Mouse (Mus musculus): ENCODE data around the gene Rpl24. TPM values are rescaled to one million over a fixed set of nuclear protein-coding genes. Genes with fewer than 3 reads are reported as not detected.

The Rpl24 gene
- polyA plus RNA-seq, 1 experiment from 2014 or later, result 878 TPM

DNA sequence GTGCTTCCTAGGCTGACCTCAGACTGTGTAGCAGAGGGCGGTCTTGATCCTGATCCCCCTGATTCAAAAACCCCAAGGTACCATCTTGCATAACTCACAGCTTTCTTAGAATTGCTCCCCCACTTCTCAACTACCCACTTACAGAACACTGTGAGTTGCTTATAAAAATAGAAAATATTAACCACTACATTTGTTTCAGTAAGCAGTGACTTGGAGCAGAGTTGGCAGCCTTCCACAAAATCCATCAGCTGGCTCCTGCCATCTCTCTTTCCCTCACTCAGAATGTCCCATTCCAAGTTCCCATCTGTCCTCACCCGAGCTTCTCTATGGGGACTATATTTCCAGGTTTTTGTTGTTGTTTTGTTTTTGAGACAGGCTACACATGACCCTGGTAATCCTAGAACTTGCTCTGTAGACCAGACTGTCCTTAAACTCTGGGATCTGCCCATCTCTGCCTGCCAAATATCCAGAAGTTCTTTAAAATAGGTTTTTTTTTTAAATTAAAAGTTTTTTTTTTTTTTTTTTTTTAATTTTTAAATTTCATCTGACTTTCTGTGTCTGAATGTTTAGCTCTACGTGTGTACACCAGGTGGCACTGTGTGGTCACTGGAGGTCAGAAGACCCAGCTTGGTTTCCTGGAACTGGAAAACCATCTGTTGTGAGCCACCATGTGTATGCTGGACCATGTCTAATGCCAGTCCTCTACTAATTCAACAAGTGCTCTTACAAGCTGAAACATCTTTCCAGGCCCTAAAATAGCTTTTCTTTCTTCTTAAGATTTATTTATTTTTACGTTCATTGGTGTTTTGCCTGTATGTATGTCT lies 1.7 kb upstream of the Rpl24 start:
- DNase-seq (ENCODE audit: low spot score) (peak; percentile 65), ATAC-seq (ENCODE audit: low read depth) (no peak)
- Histone ChIP-seq H3K9ac (ENCODE audit: low read depth, low read length) (no peak overlapping the region), H3K36me3 (ENCODE audit: control insufficient read depth, insufficient read depth, low read length) (peaks cover 19% of the 10 kb centered on the region), H3K9me3 (ENCODE audit: control insufficient read depth, low read length) (no peaks in the 10 kb centered on the region), H3K4me3 (ENCODE audit: low read depth, low read length) (no peak overlapping the region), H3K4me2 (ENCODE audit: low read depth, low read length) (no peak overlapping the region), H3K4me1 (ENCODE audit: control insufficient read depth, insufficient read depth, low read length) (peaks cover 3% of the 10 kb centered on the region; the same call in 1 of the 2 replicates), H3K27ac (replicated peaks; ENCODE audit: low read depth, low read length) (no peak overlapping the region), H3K27me3 (replicated peaks; ENCODE audit: control insufficient read depth, insufficient read depth, low read length) (no peaks in the 10 kb centered on the region)
- WGBS, result 62% methylated on average over 4 of the region's 4 CpGs

DNA sequence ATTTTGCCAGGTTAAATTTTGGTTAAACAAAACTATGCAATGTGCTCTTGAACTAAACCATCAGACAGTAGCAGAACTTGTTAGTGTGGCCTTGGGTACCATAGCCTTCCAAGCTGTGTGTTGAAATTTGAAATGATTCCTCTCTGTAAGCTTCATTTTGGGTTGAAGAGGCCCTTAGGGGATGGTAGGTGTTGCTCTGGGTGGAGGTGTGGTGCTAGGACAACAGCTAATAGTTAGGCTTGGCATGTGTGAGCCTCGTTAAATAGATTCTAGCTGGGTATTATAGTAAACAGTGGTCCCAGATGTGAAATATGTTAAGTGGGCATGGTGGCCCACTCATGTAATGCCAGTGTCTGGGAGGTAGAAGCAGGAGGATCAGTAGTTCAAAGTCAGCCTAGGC lies 1.1 kb downstream of the Rpl24 start:
- Histone ChIP-seq H3K4me3 (ENCODE audit: low read depth, low read length) (peak overlapping the region; percentile 92), H3K4me1 (ENCODE audit: control insufficient read depth, insufficient read depth, low read length) (peaks cover 3% of the 10 kb centered on the region; the same call in 1 of the 2 replicates), H3K27ac (replicated peaks; ENCODE audit: low read depth, low read length) (no peak overlapping the region), H3K9ac (ENCODE audit: low read depth, low read length) (peak overlapping the region; percentile 98), H3K9me3 (ENCODE audit: control insufficient read depth, low read length) (no peaks in the 10 kb centered on the region), H3K4me2 (ENCODE audit: low read depth, low read length) (peak overlapping the region; percentile 96), H3K36me3 (ENCODE audit: control insufficient read depth, insufficient read depth, low read length) (peaks cover 48% of the 10 kb centered on the region), H3K27me3 (replicated peaks; ENCODE audit: control insufficient read depth, insufficient read depth, low read length) (no peaks in the 10 kb centered on the region)
- ATAC-seq (ENCODE audit: low read depth) (no peak), DNase-seq (ENCODE audit: low spot score) (no peak)
- WGBS, result 19% methylated on average over 1 of the region's 1 CpGs

DNA sequence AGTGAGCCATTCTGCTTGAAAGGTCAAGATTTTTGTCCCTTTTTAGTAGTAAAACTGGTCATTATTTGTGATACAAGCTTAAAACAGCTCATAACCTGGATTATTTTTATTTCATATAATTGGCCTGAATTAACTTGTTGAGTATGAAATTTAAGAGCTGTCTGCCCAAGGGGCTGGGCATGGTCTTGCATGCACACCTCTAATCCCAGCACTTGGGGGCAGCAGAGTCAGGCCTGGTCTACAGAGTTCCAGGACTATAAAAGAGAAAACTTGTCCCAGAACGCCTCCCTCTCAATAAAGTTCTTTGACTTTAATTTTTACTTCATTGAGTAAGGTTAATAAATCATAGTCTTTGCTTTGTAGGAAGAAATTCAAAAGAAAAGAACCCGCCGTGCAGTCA lies 3.1 kb downstream of the Rpl24 start:
- 83% methylated on average over 3 of the region's 3 CpGs for WGBS
- Histone ChIP-seq H3K27ac (replicated peaks; ENCODE audit: low read depth, low read length) (no peak overlapping the region), H3K36me3 (ENCODE audit: control insufficient read depth, insufficient read depth, low read length) (peaks cover 56% of the 10 kb centered on the region), H3K9me3 (ENCODE audit: control insufficient read depth, low read length) (no peaks in the 10 kb centered on the region), H3K9ac (ENCODE audit: low read depth, low read length) (no peak overlapping the region), H3K4me3 (ENCODE audit: low read depth, low read length) (no peak overlapping the region), H3K27me3 (replicated peaks; ENCODE audit: control insufficient read depth, insufficient read depth, low read length) (no peaks in the 10 kb centered on the region), H3K4me1 (ENCODE audit: control insufficient read depth, insufficient read depth, low read length) (peaks cover 9% of the 10 kb centered on the region; the same call in 1 of the 2 replicates), H3K4me2 (ENCODE audit: low read depth, low read length) (no peak overlapping the region)
- DNase-seq (ENCODE audit: low spot score), result peak; percentile 52
- ATAC-seq (ENCODE audit: low read depth), result no peak

DNA sequence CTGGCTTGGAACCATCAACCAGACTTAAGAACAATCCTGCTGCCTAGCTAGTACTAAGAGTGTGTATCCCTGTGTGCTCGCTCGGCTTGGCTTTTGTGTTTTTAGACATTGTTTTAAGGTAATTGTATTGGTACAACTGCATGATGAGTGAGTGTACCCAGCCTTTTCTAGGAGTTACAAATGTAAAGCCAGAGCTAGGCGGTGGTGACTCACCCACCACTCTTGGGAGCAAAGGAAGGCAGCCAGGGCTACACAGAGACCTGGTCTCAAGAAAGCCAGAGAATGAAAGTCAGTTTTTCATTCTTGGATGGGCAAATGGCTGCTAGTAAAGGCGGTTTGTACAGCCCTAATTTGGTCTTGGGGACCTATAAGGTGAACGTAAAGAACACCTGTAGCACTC lies 4.3 kb downstream of the Rpl24 start:
- peaks cover 12% of the 10 kb centered on the region for H3K4me1 ChIP-seq (ENCODE audit: control insufficient read depth, insufficient read depth, low read length)
- no peak overlapping the region for H3K4me3 ChIP-seq (ENCODE audit: low read depth, low read length)
- no peak overlapping the region for H3K9ac ChIP-seq (ENCODE audit: low read depth, low read length)
- no peaks in the 10 kb centered on the region for H3K9me3 ChIP-seq (ENCODE audit: control insufficient read depth, low read length)
- peaks cover 56% of the 10 kb centered on the region for H3K36me3 ChIP-seq (ENCODE audit: control insufficient read depth, insufficient read depth, low read length)
- no peak for ATAC-seq (ENCODE audit: low read depth)
- DNase-seq (ENCODE audit: low spot score), result no peak
- H3K27me3 ChIP-seq (replicated peaks; ENCODE audit: control insufficient read depth, insufficient read depth, low read length), result no peaks in the 10 kb centered on the region
- 92% methylated on average over 5 of the region's 5 CpGs for WGBS
- H3K4me2 ChIP-seq (ENCODE audit: low read depth, low read length), result no peak overlapping the region
- H3K27ac ChIP-seq (replicated peaks; ENCODE audit: low read depth, low read length), result no peak overlapping the region

DNA sequence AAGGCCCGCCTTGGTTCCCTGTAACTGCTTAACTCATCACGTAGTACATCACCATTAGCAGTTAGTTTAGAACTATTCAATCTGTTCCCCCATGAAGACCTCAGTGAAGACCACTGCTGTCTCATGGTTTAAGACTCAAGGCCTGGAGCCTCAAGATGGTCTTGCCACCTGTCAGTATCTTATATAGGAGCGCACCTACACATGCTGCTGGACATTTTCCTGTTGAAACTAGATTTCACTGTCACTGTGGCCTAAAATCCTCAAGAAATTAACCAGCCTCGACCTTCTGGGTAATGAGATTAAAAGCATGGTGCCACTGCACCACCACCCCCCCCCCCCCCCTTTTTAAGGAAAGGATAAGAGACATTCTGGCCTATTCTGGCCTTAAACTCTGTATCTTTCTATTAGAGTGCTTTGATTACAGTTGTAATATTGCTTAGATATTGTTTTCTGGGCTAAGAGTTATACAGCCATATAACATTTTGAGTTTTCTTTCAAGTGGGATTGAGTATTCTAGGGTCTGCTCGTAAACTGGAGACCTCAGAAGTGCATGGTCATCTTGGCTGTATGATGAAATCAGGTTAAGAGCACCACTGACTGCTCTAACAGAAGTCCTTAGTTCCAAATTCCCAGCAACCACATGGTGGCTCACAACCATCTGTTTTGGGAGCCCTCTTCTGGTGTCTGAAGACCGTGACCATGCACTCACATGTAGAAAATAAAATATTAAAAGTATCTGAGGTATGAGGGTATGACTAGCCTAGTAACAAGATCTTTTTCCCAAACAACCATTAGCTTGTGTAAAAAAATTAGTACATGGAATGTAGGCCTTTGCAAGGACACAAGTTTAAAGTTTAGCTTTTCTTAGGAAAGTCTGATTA lies 5.9 kb downstream of the Rpl24 start:
- no peaks in the 10 kb centered on the region for H3K9me3 ChIP-seq (ENCODE audit: control insufficient read depth, low read length)
- peak; percentile 15 for DNase-seq (ENCODE audit: low spot score)

DNA sequence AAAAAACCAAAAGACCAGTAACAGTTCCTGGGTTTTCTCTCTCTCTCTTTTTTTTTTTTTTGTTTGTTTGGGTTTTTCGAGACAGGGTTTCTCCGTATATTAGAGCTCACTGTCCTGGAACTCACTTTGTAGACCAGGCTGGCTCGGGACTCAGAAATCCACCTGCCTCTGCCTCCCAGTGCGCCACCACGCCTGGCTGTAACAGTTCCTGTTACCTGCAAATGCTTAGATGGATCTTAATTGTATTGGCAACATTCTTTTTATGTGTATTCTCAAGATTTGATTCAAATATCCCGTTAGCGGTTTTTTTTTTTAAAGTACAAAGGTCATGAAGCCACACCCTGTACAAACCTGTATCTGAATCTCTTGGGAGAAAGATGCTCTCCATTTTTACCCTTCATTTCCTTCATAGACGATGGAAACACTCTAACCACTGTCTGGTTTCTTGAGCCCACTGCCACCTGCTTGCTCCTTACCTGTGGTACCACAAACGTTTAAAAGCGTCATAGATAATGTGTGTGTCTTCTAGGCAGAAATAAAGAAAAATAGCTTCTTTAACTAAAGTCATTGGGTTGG lies 6.6 kb downstream of the Rpl24 start:
- ATAC-seq (ENCODE audit: low read depth), result no peak
- H3K36me3 ChIP-seq (ENCODE audit: control insufficient read depth, insufficient read depth, low read length), result peaks cover 52% of the 10 kb centered on the region
- H3K9me3 ChIP-seq (ENCODE audit: control insufficient read depth, low read length), result no peaks in the 10 kb centered on the region
- peaks cover 15% of the 10 kb centered on the region for H3K4me1 ChIP-seq (ENCODE audit: control insufficient read depth, insufficient read depth, low read length)
- H3K4me3 ChIP-seq (ENCODE audit: low read depth, low read length), result peak overlapping the region; percentile 100
- H3K4me2 ChIP-seq (ENCODE audit: low read depth, low read length), result peak overlapping the region; percentile 72
- no peaks in the 10 kb centered on the region for H3K27me3 ChIP-seq (replicated peaks; ENCODE audit: control insufficient read depth, insufficient read depth, low read length)
- WGBS, result 54% methylated on average over 10 of the region's 10 CpGs
- peak overlapping the region; percentile 83 for H3K27ac ChIP-seq (replicated peaks; ENCODE audit: low read depth, low read length)
- DNase-seq (ENCODE audit: low spot score), result no peak
- peak overlapping the region; percentile 54; the same call in 1 of the 2 replicates for H3K9ac ChIP-seq (ENCODE audit: low read depth, low read length)

More for the DNA sequence above, 5.9 kb downstream of the Rpl24 start:
- H3K27ac ChIP-seq (replicated peaks; ENCODE audit: low read depth, low read length), result 0 out of 2 replicates have a peak overlapping the region, but pooled peaks have one; percentile 15
- 76% methylated on average over 6 of the region's 6 CpGs for WGBS
- H3K4me3 ChIP-seq (ENCODE audit: low read depth, low read length), result no peak overlapping the region
- H3K27me3 ChIP-seq (replicated peaks; ENCODE audit: control insufficient read depth, insufficient read depth, low read length), result no peaks in the 10 kb centered on the region
- ATAC-seq (ENCODE audit: low read depth), result no peak
- H3K4me2 ChIP-seq (ENCODE audit: low read depth, low read length), result no peak overlapping the region
- no peak overlapping the region for H3K9ac ChIP-seq (ENCODE audit: low read depth, low read length)
- peaks cover 56% of the 10 kb centered on the region for H3K36me3 ChIP-seq (ENCODE audit: control insufficient read depth, insufficient read depth, low read length)
- H3K4me1 ChIP-seq (ENCODE audit: control insufficient read depth, insufficient read depth, low read length), result peaks cover 15% of the 10 kb centered on the region

DNA sequence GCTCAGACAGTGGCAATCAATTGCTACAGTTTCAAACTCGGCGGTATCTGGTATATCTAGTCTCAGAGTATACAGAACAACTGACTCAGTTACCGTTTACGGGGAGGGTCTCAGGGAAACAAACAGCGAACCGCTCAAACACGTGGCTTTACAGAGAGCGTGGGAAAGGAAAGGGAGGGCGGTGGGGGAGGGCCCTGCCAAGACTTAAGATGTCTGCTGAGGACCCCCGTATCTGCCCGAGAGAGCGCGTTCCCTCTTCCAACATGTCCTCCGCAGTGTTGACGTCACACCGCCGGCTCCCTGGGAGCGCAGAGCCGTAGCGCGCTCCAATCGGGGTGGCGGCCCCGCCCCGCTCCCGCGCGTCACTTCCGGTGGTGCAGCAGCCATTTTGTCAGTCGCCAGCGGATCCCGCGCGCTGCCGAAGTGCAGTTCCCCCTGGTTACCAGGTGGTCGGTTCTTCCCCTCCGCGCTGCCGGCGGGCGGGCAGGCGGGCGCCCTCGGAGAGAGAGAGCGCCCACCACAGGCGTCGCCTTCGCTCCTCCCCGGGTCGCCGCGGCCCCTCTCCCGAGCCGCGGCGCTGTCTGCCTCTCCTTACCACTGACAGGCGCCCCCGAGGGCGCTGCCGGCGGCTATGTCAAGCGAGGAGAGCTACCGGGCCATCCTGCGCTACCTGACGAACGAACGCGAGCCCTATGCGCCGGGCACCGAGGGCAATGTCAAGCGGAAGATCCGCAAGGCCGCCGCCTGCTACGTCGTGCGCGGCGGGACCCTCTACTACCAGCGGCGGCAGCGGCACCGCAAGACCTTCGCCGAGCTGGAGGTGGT lies 7.6 kb downstream of the Rpl24 start, which contains the start of gene Zbtb11:
Gene Zbtb11, plus strand, starts transcription at position 453 of the 825 bp plus-strand sequence.
- Histone ChIP-seq H3K9me3 (ENCODE audit: control insufficient read depth, low read length) (no peaks in the 10 kb centered on the region), H3K36me3 (ENCODE audit: control insufficient read depth, insufficient read depth, low read length) (peaks cover 54% of the 10 kb centered on the region), H3K27me3 (replicated peaks; ENCODE audit: control insufficient read depth, insufficient read depth, low read length) (no peaks in the 10 kb centered on the region), H3K4me3 (ENCODE audit: low read depth, low read length) (peak within 1 kb of the TSS; percentile 100), H3K9ac (ENCODE audit: low read depth, low read length) (peak within 1 kb of the TSS; percentile 93), H3K4me2 (ENCODE audit: low read depth, low read length) (peak within 1 kb of the TSS; percentile 88), H3K4me1 (ENCODE audit: control insufficient read depth, insufficient read depth, low read length) (peaks cover 15% of the 10 kb centered on the region), H3K27ac (replicated peaks; ENCODE audit: low read depth, low read length) (peak within 1 kb of the TSS; percentile 90)
- DNase-seq (ENCODE audit: low spot score), result peak; percentile 100
- WGBS, result under 1% methylated on average over 28 of the region's 86 CpGs
- ATAC-seq (ENCODE audit: low read depth), result peak; percentile 98
